Mouse (Mus musculus): ENCODE results near the gene Aars.

DNA sequence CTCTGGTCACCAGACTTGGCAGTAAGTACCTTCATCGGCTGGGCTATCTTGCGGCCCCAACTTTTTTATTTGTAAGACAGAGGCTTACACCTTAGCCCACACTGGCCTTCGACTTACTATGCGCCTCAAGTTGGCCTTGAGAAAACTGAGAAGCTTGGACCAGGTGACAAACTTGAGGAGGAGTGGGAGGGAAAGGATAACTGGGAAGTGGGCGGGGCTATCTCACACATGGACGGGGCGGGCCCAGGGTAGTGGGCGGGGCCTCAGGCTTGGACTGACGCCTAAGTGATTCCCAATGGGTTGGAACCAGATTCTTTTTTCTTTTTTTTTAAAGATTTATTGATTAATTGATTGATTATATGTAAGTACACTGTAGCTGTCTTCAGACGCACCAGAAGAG lies 34.5 kb downstream of the Aars start:
- no peak for TF ChIP-seq POLR2A (IDR thresholded peaks at IDR 0.05; ENCODE audit: borderline replicate concordance, extremely low read depth, low read depth, low read length)
- TF ChIP-seq CTCF (IDR thresholded peaks at IDR 0.05; ENCODE audit: insufficient read depth, low read length) = no peak

All from lung, adult 2 months (tissue).